Mouse (Mus musculus) forebrain, embryonic 11.5 days (tissue): ENCODE measurements around the gene Srsf4. TPM values are rescaled to one million over a fixed set of nuclear protein-coding genes. Genes with fewer than 3 reads are reported as not detected.
A peak's percentile ranks its signal among the peaks of the same experiment; 100 is the strongest.

Source experiments
- ATAC-seq: fragments of 200-750 bp; cut with Nextera tagmentation; replicated peaks from 2 replicates; pipeline ENCODE4 v1.8.0; 2017; ENCODE audit warnings: moderate TSS enrichment; ENCODE audit not compliant: low FRiP score
- DNase-seq: peaks from one replicate; pipeline ENCODE4 v3.0.0-alpha.2; 2017; ENCODE audit warnings: low spot score
- H3K27ac ChIP-seq: fragments of 300-500 bp; sonication (generic); 2 replicates; pipeline ENCODE4 v1.5.1; 2014; ENCODE audit warnings: low read depth, low read length
- H3K27me3 ChIP-seq: fragments of 300-500 bp; sonication (generic); 2 replicates; pipeline ENCODE4 v1.6.1; 2014; ENCODE audit warnings: mild to moderate bottlenecking, low read length, mixed read lengths; ENCODE audit not compliant: control insufficient read depth, insufficient read depth
- H3K36me3 ChIP-seq: fragments of 300-500 bp; sonication (generic); 2 replicates; pipeline ENCODE4 v1.6.1; 2014; ENCODE audit warnings: mild to moderate bottlenecking, low read length, moderate library complexity, mixed read lengths; ENCODE audit not compliant: control insufficient read depth, insufficient read depth
- H3K4me1 ChIP-seq: fragments of 300-500 bp; sonication (generic); replicated peaks from 2 replicates; pipeline ENCODE4 v1.6.1; 2014; ENCODE audit warnings: low read length, mixed read lengths; ENCODE audit not compliant: control insufficient read depth, insufficient read depth
- H3K4me2 ChIP-seq: fragments of 300-500 bp; sonication (generic); 2 replicates; pipeline ENCODE4 v1.6.1; 2014; ENCODE audit warnings: low read depth, mild to moderate bottlenecking, low read length, moderate library complexity, mixed read lengths; ENCODE audit not compliant: severe bottlenecking
- H3K4me3 ChIP-seq: fragments of 300-500 bp; sonication (generic); 2 replicates; pipeline ENCODE4 v1.5.1; 2014; ENCODE audit warnings: low read depth, low read length
- H3K9ac ChIP-seq: fragments of 300-500 bp; sonication (generic); 2 replicates; pipeline ENCODE4 v1.6.1; 2014; ENCODE audit warnings: low read length
- H3K9me3 ChIP-seq: fragments of 300-500 bp; sonication (generic); 2 replicates; pipeline ENCODE4 v1.6.1; 2016; ENCODE audit warnings: low read length, mixed read lengths; ENCODE audit not compliant: control insufficient read depth
- WGBS: fragments of 180-500 bp; shearing (Covaris S2); extraction: QIAGEN DNeasy Blood & Tissue Kit; methylation state at CpG from one replicate; pipeline ENCODE4 v1.1.7; 2014; 5-methylcytosine and 5-hydroxymethylcytosine counted together
- polyA plus RNA-seq: library from polyadenylated mRNA; unstranded; fragments of >200 nt; fragmentation: Nextera tagmentation; extraction: Ambion mirVana; gene quantifications from 2 replicates; pipeline ENCODE4 v1.2.1, GENCODE M21; 2014

Gene Srsf4
- polyA plus RNA-seq, 1 experiment from 2014 or later: 191 TPM

DNA sequence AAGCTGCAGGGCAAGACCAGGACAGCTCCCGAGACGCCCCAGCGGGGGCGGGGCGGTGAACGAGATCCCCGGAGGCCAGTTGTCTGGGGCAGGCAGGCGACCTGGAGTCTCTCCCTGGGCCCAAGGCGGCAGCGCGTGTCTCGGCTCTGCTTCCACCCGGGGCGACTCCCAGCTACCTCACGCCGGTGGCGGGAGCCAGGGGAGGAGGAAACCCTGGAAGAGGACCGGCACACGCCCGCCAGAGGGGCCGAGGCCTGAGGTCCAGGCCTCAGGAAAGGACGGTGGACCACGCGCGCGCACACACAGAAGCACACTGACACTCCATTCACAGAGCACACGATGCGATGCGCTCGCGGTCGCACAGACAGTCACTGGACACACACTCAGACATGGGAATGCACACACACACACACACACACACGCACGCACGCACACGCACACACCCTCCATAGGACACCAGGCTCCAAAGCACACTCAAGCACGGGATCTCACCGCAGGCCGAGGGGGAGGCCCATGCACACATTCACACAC lies 37.0 kb upstream of the Srsf4 start:
- peak; percentile 78 for DNase-seq
- H3K27ac ChIP-seq: no peak overlapping the region

GRCm38 (mm10) chr4:131836891-131837491 lies 36.4 kb upstream of the Srsf4 start:
- H3K9ac ChIP-seq: peak overlapping the region; percentile 86
- under 1% methylated on average over 75 of the region's 76 CpGs for WGBS
- H3K27ac ChIP-seq: no peak overlapping the region
- H3K9me3 ChIP-seq: no peaks in the 10 kb centered on the region
- H3K36me3 ChIP-seq: no peaks in the 10 kb centered on the region
- H3K4me1 ChIP-seq: peaks cover 11% of the 10 kb centered on the region; the same call in 1 of the 2 replicates
- peaks cover 8% of the 10 kb centered on the region; the same call in 1 of the 2 replicates for H3K27me3 ChIP-seq
- peak; percentile 76 for DNase-seq
- H3K4me3 ChIP-seq: peak overlapping the region; percentile 71
- peak; percentile 18; the same call in 1 of the 2 replicates for ATAC-seq
- peak overlapping the region; percentile 97 for H3K4me2 ChIP-seq

More for the DNA sequence above, 37.0 kb upstream of the Srsf4 start:
- Histone ChIP-seq H3K9ac (peak overlapping the region; percentile 86), H3K27me3 (peaks cover 8% of the 10 kb centered on the region; the same call in 1 of the 2 replicates), H3K36me3 (no peaks in the 10 kb centered on the region), H3K9me3 (no peaks in the 10 kb centered on the region), H3K4me3 (peak overlapping the region; percentile 71), H3K4me2 (peak overlapping the region; percentile 97), H3K4me1 (peaks cover 11% of the 10 kb centered on the region; the same call in 1 of the 2 replicates)
- under 1% methylated on average over 39 of the region's 39 CpGs for WGBS
- peak; percentile 23; the same call in 1 of the 2 replicates for ATAC-seq

DNA sequence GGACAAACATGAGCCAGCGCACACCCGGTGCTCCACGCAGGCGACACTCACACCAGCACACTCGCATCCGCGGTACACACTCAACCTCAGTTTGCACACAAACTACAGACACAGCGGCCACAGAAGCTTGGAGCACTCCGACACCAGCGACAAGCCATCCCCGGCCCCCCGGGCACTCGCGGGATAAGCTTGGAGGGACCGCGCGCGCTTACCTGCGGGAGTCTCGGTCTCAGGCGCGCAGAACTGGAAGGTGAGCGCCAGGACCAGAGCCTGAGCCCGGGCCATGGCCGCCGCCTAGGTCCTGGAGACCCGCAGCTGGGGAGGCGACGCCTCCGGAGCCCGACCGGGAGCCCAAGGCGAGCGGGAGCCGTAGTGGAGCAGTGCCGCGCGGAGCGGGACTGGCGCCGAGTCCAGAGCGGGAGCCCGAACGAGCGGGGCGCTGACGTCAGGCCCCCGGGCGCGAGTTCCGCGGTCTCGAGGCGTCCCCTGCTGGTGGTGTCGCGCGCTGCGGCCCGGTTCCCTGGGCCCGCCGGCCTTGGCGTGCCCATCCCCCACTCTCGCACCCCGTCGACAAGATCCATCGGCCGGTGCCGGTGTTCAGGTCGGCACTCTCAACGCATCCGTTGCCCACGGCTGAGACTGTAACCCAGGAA lies 35.4 kb upstream of the Srsf4 start, which contains the start of gene Ptpru:
Gene Ptpru, minus strand, starts transcription at position 417 of the 653 bp plus-strand sequence.
- Histone ChIP-seq H3K4me3 (peak within 1 kb of the TSS; percentile 71), H3K9ac (peak within 1 kb of the TSS; percentile 86), H3K4me2 (peak within 1 kb of the TSS; percentile 97), H3K4me1 (peaks cover 11% of the 10 kb centered on the region; the same call in 1 of the 2 replicates), H3K9me3 (no peaks in the 10 kb centered on the region), H3K27ac (no peak within 1 kb of the TSS), H3K36me3 (no peaks in the 10 kb centered on the region), H3K27me3 (peaks cover 8% of the 10 kb centered on the region; the same call in 1 of the 2 replicates)
- under 1% methylated on average over 63 of the region's 72 CpGs for WGBS
- ATAC-seq: peak; percentile 84
- DNase-seq: peak; percentile 96

DNA sequence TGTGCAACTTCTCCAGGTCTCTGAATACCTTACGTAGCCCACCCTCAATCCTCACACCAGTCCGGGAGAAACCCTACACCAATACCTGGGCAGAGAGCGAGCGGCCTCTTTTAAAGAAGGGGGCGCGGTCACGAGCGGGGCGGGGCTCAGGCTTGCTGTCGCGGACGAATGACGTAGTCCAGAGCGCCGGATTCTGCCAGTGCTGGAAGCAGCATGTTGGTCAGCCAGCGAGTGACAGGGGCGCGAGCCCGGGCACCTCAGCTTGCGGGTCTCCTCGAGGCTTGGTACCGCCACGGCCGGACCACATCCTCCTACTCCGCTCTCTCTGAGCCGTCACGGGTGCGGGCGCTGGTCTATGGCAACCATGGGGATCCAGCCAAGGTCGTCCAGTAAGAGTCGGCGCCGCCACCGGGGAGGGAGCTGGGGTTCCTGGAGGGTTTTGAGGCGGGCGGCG lies 30.1 kb upstream of the Srsf4 start, which contains the start of gene Mecr:
Gene Mecr, plus strand, starts transcription at position 181 of the 454 bp plus-strand sequence.
- H3K27me3 ChIP-seq: peaks cover 2% of the 10 kb centered on the region; the same call in 1 of the 2 replicates
- H3K4me1 ChIP-seq: 0 out of 2 replicates have a peak, but pooled peaks cover 5% of the 10 kb centered on the region
- peak within 1 kb of the TSS; percentile 74 for H3K9ac ChIP-seq
- H3K4me3 ChIP-seq: peak within 1 kb of the TSS; percentile 88
- peak within 1 kb of the TSS; percentile 67 for H3K4me2 ChIP-seq
- DNase-seq: peak; percentile 97
- ATAC-seq: peak; percentile 84
- under 1% methylated on average over 37 of the region's 37 CpGs for WGBS
- H3K27ac ChIP-seq: no peak within 1 kb of the TSS
- H3K9me3 ChIP-seq: no peaks in the 10 kb centered on the region
- no peaks in the 10 kb centered on the region for H3K36me3 ChIP-seq

DNA sequence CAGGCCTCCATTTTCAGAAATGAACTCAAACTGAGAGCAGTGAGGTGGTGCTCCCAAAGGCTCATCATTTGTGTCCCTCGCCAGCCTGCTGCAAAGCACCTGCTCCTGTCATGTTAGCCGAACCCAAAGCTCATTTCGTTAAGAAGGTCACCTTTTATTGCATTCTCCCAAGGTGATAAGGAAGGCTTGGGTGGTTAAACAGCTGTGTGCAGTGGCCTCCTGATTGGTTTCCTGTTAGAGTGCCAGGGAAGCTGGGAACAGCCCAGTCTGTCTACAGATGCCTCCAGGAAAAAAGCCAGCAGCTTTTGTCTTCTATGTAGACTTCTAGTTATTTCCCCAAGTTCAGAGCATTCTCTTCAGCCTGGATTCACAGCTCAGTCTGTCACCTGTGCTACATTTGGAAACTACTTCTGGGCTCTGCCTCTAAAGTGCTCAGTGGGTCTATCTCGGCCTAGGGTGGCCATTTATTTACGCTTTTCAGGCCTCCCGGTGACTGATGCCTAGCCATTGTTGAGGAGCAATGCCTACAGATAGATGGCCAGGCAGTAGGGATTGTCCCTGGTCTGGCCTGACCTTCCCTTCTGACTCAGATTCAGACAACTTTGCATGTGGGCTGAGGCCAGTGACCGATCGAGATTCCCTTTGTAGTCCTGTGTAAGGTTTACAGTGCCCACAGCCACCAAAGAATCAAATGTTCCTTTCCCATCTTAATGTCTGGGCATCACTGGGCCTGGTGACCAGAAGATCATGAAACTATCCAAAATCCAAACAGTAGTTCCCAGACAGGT lies 27.2 kb upstream of the Srsf4 start:
- Histone ChIP-seq H3K27me3 (no peaks in the 10 kb centered on the region), H3K4me2 (no peak overlapping the region), H3K4me3 (no peak overlapping the region), H3K36me3 (no peaks in the 10 kb centered on the region), H3K9ac (no peak overlapping the region), H3K4me1 (peaks cover 8% of the 10 kb centered on the region; the same call in 1 of the 2 replicates), H3K27ac (no peak overlapping the region), H3K9me3 (no peaks in the 10 kb centered on the region)
- ATAC-seq: no peak
- 82% methylated on average over 8 of the region's 8 CpGs for WGBS
- no peak for DNase-seq

DNA sequence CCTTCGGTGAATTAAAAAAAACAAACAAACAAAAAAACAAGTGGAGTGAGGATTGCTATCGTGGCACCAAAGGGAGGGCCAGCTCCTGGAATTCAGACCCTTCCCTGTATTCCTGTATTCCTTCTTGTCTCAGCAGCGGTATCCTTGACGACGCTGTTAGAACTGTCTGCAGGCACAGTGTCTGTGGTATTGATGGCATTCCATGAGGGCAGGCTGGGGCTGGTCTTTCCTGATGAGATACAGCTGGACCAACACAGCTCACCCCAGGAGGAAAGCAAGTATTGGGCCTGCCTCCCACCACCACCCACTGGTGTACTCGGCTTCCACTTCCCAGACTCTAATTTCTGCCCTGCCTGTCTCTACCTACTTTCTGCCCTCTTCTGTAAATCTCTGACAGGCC lies 25.3 kb upstream of the Srsf4 start:
- Histone ChIP-seq H3K27ac (no peak overlapping the region; the same call in 1 of the 2 replicates), H3K36me3 (no peaks in the 10 kb centered on the region), H3K9ac (no peak overlapping the region), H3K27me3 (no peaks in the 10 kb centered on the region), H3K9me3 (no peaks in the 10 kb centered on the region), H3K4me1 (peaks cover 8% of the 10 kb centered on the region; the same call in 1 of the 2 replicates), H3K4me3 (no peak overlapping the region), H3K4me2 (no peak overlapping the region)
- 81% methylated on average over 6 of the region's 6 CpGs for WGBS
- DNase-seq (no peak), ATAC-seq (no peak)

DNA sequence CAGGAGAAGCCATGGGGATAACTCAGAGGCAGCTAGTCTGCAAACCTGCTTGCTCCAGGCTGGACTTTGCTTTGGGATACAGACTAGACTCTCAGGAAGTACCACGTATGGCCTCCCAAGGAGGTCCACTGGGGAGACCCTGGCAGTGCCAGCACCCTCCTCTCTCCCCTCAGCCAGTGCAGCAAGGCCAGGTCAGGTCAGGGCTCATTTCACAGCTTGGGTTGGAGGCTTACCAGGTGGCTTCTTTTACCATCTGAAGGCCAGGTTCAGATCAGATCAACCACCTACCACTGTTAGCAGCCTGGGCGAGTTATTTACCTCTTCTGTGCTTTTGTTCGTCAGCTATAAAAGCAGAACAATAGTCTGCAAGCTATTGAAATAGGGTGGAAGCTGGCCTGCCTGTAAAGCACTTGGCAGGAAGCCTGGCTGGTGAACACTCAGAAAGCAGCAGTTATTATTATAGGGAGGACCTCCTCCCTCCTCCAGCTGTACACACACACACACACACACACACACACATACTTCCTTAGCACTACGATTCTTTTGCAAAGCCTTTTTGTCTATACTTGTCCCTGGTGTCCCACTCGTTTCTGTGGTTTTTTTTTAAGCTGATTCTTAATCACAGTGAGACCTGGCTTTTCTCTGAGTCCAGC lies 23.3 kb upstream of the Srsf4 start:
- Histone ChIP-seq H3K36me3 (no peaks in the 10 kb centered on the region), H3K27ac (no peak overlapping the region), H3K9me3 (no peaks in the 10 kb centered on the region), H3K4me3 (no peak overlapping the region), H3K9ac (no peak overlapping the region), H3K27me3 (no peaks in the 10 kb centered on the region), H3K4me2 (no peak overlapping the region), H3K4me1 (peaks cover 3% of the 10 kb centered on the region; the same call in 1 of the 2 replicates)
- ATAC-seq (no peak), DNase-seq (no peak)
- 39% methylated on average over 5 of the region's 5 CpGs for WGBS
